8 mouse cellular contexts compared by ENCODE assay signal in genomic region chr13:46669620-46670271, GRCm38 (mm10). TPM values are rescaled to one million over a fixed set of nuclear protein-coding genes. Genes with fewer than 3 reads are reported as not detected.
A peak's percentile ranks its signal among the peaks of the same experiment; 100 is the strongest.
DNase-seq lines count a peak whose midpoint lies in the region; ATAC-seq and TF ChIP-seq lines count a peak whose summit lies in the region.

No protein-coding gene starts in this region.

- peak overlapping the region; percentile 92 for H3K4me3 ChIP-seq in bone marrow, adult 2 months (replicated peaks; ENCODE audit: control insufficient read depth, low read depth, low read length)
- peak overlapping the region; percentile 96 for H3K4me3 ChIP-seq in stomach, postnatal 0 days (ENCODE audit: low read depth, low read length)

- H3K27ac ChIP-seq in bone marrow, adult 2 months (ENCODE audit: control insufficient read depth, insufficient read depth, low read depth, low read length, poor library complexity), result peak overlapping the region; percentile 91
- peak overlapping the region; percentile 85 for H3K27ac ChIP-seq in stomach, postnatal 0 days (replicated peaks)

- DNase-seq in right cerebral cortex, adult 18-20 months, result peak; percentile 41
- no peak for DNase-seq in right cerebral cortex, postnatal 36 days (ENCODE audit: low spot score in 2 of 2)
- DNase-seq in gastrocnemius, postnatal 25 days, result peak; percentile 20
- DNase-seq in kidney, postnatal 25 days, result peak; percentile 5 to 51
- peak; percentile 7 for DNase-seq in mesoderm, embryonic 11.5 days (ENCODE audit: low read depth, low spot score)
- peak; percentile 49 for DNase-seq in stomach, postnatal 0 days (ENCODE audit: low spot score)
- DNase-seq in c-Kit-positive CD71-positive TER-119-positive erythroid progenitor cells, embryonic 14.5 days (ENCODE audit: low spot score), result no peak

- no peak for TF ChIP-seq POLR2A in bone marrow, adult 2 months (IDR thresholded peaks at IDR 0.05; ENCODE audit: borderline replicate concordance, control insufficient read depth, low read depth, low read length)

- no peaks in the 10 kb centered on the region for H3K9me3 ChIP-seq in stomach, postnatal 0 days (ENCODE audit: control insufficient read depth, low read length)

- peak; percentile 65 for ATAC-seq in stomach, postnatal 0 days (ENCODE audit: low FRiP score, low TSS enrichment)

- TF ChIP-seq EP300 in stomach, postnatal 0 days (optimal IDR thresholded peaks at IDR 0.05), result no peak

- H3K4me1 ChIP-seq in bone marrow, adult 2 months (ENCODE audit: control insufficient read depth, insufficient read depth, low read length), result no peaks in the 10 kb centered on the region
- no peaks in the 10 kb centered on the region for H3K4me1 ChIP-seq in stomach, postnatal 0 days (replicated peaks; ENCODE audit: control insufficient read depth, insufficient read depth)

- no peaks in the 10 kb centered on the region for H3K27me3 ChIP-seq in stomach, postnatal 0 days (ENCODE audit: control insufficient read depth, insufficient read depth, low read length)

- 1% methylated on average over 86 of the region's 96 CpGs for WGBS in bone marrow, adult 2 months
- WGBS in stomach, postnatal 0 days, result 0% methylated on average over 30 of the region's 96 CpGs

- peak overlapping the region; percentile 86 for H3K4me2 ChIP-seq in stomach, postnatal 0 days (replicated peaks; ENCODE audit: low read depth)

- H3K36me3 ChIP-seq in stomach, postnatal 0 days (ENCODE audit: control insufficient read depth, insufficient read depth, low read length), result 0 out of 2 replicates have a peak, but pooled peaks cover 3% of the 10 kb centered on the region

- TF ChIP-seq CTCF in bone marrow, adult 2 months (IDR thresholded peaks at IDR 0.05; ENCODE audit: control insufficient read depth, insufficient read depth, low read length), result no peak
- peak; percentile 43 for TF ChIP-seq CTCF in stomach, postnatal 0 days (IDR thresholded peaks at IDR 0.05; ENCODE audit: low read depth)

- peak overlapping the region; percentile 91 for H3K9ac ChIP-seq in stomach, postnatal 0 days (ENCODE audit: low read length)

RNA-seq across cellular contexts. Expression of gene Fam8a1, which starts 0.4 kb away (rescaled TPM):
- 4.7 and 7.4 TPM in 2 replicates for polyA plus RNA-seq in bone marrow, adult 2 months (2011; ENCODE audit: insufficient read depth, insufficient read length, low replicate concordance, missing spikeins)
- total RNA-seq in gastrocnemius, postnatal 25 days (2021), result 10 to 100 TPM; 21.3 to 21.9 TPM
- polyA plus RNA-seq in stomach, postnatal 0 days (2015; fragmentation: Nextera tagmentation; extraction: Ambion mirVana), result 9.3 and 9.5 TPM in 2 replicates

RNA-seq across cellular contexts. Expression of gene Nup153, which starts 58.0 kb away (rescaled TPM):
- polyA plus RNA-seq in bone marrow, adult 2 months (2011; ENCODE audit: insufficient read depth, insufficient read length, low replicate concordance, missing spikeins), result 26.7 and 46.7 TPM in 2 replicates
- 10 to 100 TPM; 31.3 to 40.2 TPM for total RNA-seq in gastrocnemius, postnatal 25 days (2021)
- polyA plus RNA-seq in stomach, postnatal 0 days (2015; fragmentation: Nextera tagmentation; extraction: Ambion mirVana), result 7.0 and 7.6 TPM in 2 replicates

Comparison
In these comparisons a context has a peak if more than half of its experiments do, and no peak if none do; other contexts are left out.
1. DNase-seq: peak in right cerebral cortex, adult 18-20 months (single experiment), gastrocnemius, postnatal 25 days (single experiment), kidney, postnatal 25 days (2 of 2), mesoderm, embryonic 11.5 days (single experiment) and stomach, postnatal 0 days (single experiment); none in right cerebral cortex, postnatal 36 days (0 of 2) and c-Kit-positive CD71-positive TER-119-positive erythroid progenitor cells, embryonic 14.5 days (single experiment).